Mouse (Mus musculus) layer of hippocampus, adult 9-11 months (tissue): ENCODE measurements around the gene Fbxo27.

Experiments used
- DNase-seq: peaks from one replicate; pipeline ENCODE4 v3.0.0; 2022

The Fbxo27 gene

DNA sequence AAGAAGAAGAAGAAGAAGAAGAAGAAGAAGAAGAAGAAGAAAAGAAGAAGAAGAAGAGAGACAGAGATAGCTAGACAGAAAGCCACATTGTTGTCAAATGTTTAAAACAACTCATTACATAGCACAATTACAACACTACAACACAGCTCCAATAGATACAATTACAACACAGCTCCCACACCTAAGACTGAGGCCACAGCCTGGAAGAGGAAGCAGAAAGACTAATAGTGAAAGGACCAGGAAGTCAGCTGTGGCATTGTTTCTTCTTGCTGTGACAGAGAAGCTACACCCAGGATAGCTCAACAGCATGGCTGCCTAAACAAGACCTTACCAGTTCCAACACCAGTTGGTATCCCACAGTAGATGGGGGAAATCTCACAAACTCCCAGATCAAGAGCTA lies 16.8 kb downstream of the Fbxo27 start:
- no peak for DNase-seq

DNA sequence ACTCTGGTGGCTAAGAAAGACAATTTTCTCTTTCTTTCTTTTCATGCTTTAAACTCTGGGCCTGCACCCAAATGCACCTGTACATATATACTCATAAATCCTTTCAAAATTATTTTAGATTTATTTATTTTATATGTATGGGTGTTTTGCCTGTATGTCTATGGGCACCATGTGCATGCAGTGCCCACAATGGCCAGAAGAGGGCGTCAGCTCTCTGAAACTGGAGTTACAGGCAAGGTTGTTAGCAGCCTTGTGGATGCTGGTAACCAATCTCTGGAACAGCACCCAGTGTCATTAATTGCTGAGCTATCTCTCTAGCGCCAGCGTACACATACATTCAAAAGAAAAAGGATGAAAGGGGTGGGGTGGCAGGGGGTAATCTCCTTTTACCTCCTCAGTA lies 18.3 kb downstream of the Fbxo27 start:
- no peak for DNase-seq

- DNase-seq = peak; percentile 77
Observed at GRCm38 (mm10) chr7:28714667-28715066, 22.0 kb downstream of the Fbxo27 start.

GRCm38 (mm10) chr7:28715598-28715997 lies 22.9 kb downstream of the Fbxo27 start:
- no peak for DNase-seq

DNA sequence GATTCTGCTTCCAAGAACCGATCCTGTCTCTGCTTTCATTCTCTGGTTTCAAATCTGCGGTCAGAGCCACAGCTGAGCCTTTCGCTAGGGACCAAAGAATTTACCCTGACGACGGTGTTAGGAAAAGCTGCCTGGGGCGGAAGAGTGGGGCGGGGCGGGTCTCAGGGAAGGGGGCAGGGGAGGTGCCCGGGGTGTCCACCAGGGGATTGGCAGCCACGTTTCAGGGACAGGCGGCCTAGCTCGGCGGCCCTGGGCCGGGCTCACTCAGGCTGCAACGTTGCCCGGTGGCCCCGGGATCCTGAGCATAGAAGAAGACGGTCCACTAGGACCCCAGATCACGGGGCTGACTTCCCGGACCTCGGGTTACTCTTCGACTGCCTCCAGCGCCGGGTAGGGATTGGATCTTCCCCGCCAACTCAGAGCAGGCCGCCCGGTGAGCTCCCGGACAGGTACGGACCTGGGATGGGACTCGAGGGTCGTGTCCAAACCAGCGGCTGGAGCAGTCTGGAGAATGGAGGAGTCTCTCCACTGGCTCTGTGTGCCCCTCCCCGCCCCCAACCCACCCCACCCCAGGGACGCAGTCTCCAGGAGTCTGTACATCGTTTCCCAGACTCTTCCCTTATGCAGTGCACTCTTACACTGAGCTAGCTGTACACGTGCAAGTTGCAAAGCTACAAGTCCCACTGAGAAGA lies 24.1 kb downstream of the Fbxo27 start, which contains the start of gene Fbxo17:
Gene Fbxo17 (plus strand): TSS at position 215 of the 692 bp plus-strand sequence.
- DNase-seq = no peak

DNA sequence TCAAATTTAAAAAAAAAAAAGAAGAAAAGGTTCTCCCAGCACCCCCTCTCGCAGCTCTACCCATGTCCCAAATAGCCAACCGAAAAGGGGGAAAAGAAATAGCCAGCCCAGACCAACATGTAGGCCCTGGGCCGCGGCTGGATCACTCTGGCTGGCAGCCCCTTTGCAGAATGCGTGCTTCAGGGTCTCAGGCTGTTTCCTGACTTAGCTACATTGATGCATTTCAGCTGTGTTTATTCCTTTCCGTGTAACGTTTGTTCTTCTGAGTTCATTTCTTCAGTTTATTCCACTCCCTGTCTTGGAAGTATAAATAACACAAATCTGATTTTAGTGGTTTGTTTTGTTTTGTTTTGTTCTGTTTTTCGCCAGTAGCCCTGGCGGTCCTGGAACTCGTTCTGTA lies 25.1 kb downstream of the Fbxo27 start:
- no peak for DNase-seq

DNA sequence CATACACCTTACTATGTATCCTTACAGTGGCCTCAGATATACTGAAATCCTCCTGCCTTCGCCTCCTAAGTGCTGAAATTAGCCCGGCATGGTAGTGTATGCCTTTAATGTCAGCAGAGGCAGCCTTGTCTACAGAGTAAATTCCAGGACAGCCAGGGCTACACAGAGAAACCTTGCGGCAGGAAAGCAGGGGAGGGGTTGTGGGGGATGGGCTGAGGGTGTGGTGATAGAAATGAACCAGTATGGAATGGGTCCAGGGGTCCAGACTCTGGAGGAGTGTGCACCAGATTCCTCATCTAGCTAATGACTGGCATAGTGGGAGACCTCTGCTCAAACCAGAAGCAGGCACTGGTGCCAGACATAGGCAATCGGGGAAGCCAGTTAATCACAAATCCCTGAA lies 26.5 kb downstream of the Fbxo27 start:
- no peak for DNase-seq

DNA sequence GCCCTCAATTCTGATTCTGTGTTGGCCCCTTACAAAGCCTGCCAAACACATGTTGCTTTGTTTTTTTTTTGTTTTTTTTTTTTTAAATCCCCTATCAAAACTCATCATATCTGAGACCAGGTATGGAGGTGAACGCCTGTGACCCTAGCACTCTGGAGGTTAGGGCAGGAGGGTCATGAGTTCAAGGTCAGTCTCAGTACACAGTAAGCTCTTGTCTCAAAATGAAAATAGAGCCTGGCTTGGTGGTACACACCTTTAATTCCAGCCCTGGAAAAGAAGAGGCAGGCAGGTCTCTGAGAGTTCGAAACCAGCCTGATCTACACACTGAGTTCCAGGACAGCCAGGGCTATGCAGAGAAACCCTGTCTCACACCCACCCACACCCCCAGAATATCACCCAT lies 27.0 kb downstream of the Fbxo27 start:
- DNase-seq = no peak

- no peak for DNase-seq
Observed at GRCm38 (mm10) chr7:28720753-28721537, 28.3 kb downstream of the Fbxo27 start.

DNA sequence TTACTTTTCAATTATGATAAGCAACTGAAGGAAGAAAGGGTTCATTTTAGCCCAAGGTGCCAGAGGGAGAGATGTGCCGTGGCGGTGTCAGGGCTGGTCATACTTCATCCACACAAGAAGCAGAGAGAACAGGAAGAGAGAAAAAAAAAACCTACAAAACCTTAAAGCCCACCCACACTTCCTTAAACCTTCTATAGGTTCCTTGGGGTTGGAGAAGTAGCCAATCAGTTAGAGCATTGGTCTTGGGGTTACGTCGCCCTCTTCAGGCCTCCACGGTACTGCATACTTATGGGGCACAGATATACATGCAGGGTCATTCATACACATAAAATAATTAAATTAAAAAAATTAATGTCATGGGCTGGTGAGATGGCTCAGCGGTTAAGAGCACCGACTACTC lies 29.4 kb downstream of the Fbxo27 start:
- DNase-seq = no peak

GRCm38 (mm10) chr7:28724613-28725012 lies 32.0 kb downstream of the Fbxo27 start:
- DNase-seq = no peak

GRCm38 (mm10) chr7:28726600-28726999 lies 34.0 kb downstream of the Fbxo27 start:
- DNase-seq = peak; percentile 82

DNA sequence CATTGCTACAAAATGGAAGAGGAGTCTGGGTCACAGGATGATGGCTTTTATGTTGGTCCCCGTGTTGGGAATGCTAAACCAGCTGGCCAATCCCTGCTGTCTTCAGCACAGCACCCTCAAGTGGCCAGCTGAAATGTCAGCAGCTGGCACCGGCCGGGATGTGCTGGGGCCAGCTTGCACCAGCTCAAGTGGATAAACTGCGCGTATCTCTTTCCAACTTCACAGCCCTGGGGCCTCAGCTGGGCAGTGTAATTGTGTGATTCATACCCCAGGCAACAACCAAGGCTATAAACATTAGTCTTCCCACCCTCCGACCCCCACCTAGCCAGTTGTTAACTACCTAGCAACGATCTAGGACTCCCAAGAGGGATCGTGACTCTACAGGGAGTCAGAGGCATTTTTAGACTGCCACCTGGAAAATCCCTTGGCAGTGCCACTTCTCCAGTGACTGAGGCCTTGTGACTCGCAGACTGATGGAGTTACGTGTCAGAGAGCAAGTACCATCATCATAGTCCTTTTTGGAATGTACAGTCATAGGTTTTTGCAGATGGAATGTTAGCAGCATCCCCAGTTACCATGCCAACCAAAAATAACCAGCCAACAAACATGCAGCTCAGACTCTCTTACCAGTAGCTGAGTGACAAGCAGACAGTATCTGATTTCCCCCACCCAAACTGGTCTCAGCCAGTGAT lies 35.1 kb downstream of the Fbxo27 start:
- peak; percentile 84 for DNase-seq

GRCm38 (mm10) chr7:28732341-28733142 lies 39.9 kb downstream of the Fbxo27 start:
- peak; percentile 60 for DNase-seq

DNA sequence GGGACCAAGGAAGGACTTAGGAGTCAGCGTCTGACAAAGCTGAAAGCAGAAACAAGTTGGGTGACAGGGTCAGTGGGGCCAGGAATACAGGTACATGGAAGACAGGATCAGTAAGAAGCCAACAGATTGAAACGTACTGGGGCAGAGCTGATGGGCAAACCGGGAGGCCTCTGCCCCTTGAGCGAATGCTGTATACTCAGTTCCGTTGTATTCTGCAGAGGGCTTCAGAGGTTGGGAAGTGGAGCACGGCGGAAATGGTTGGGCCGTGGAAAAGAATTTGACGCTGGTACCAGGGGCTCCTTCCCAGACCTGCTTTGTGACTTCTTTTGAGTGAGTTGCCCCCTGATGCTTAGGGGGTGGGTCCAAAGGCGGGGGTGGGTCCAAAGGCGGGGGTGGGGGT lies 40.6 kb downstream of the Fbxo27 start:
- no peak for DNase-seq

DNA sequence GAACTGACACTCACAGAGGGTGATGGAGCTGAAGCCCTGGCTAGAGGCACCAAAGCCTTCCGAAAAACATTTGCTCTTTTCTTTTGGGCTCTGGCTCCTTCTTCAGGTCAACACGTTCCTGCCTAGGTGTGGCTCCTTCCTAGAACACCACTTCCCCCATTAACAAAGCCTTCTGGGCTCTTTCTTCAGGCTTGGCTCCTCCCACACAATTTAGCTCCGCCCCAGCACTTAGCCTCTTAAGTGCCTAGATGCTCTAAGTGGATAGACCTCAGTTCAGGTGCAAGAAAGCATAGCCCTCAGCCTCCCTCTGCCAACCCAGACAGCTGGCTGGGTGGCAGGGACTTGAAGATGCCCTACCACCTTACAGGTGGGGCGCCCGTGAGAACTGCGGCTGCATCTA lies 43.1 kb downstream of the Fbxo27 start:
- no peak for DNase-seq

- no peak for DNase-seq
Observed at GRCm38 (mm10) chr7:28739829-28740228, 47.2 kb downstream of the Fbxo27 start.

- DNase-seq = no peak
Observed at GRCm38 (mm10) chr7:28740949-28741348, 48.3 kb downstream of the Fbxo27 start.

- DNase-seq = no peak
Observed at GRCm38 (mm10) chr7:28741368-28741708, 48.7 kb downstream of the Fbxo27 start.

DNA sequence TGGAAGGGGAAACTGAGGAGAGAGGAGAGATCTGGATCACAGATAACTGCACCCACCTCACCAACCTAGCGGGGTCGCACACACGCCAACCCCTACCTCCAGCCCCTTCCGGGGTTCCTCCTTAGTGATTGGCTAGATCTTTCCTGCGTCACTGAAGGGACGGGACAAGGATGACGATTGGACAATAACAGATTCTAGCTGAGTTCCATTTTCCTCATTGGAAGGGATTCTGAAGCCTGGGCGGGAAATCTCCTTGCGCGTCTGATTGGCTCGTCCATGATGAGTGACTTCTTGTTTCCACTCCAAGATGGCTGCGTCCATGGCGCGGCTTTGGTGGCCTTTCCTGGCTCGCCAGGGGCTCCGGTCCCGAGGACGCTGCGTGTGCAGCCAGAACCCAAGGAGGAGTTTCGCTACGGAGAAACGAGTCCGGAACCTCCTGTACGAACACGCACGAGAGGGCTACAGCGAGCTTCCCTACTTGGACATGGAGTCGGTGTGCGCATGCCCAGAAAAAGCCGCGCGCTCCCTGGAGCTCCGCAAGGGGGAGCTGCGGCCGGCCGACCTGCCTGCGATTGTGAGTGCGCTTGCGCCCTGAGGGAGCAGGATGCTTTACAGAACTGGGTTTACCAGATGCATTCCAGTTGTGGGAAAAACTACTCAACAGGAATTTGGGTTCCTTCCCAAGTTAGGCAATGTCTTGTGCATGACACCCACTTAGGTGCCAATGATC lies 49.2 kb downstream of the Fbxo27 start, which contains the start of the genes Mrps12 and Sars2:
Gene Mrps12 (minus strand): TSS at position 112 of the 730 bp plus-strand sequence.
Gene Sars2 (plus strand): TSS at position 284 of the 730 bp plus-strand sequence.
- DNase-seq = peak; percentile 98
